Mouse (Mus musculus): Measurements from ENCODE around the gene Gm6902.
"Not testable (repeated sequence)": the region's sequence is repeated elsewhere in the genome, so short reads cannot be mapped to it uniquely, and the experiment has no call there.

The Gm6902 gene

DNA sequence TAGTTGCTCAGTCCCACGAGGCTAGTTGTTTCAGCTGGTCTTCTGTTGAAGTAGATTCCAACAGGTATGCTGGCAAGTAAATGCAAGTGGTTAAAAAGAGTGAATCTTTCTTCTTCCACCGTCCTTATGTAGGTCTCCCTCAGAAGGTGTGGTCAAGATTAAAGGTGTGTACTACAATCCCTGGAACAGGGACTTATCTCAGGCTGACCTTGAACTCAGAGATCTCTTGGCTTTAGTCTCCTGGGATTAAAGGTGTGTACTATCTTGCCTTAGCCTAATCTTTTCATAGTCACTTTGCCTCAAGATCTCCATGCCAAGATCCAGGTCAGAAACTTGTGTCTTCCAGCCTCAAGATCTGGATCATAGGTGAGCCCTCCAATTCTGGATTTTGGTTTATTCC, at the start of gene Gm6902:
Gene Gm6902 (minus strand): TSS at position 101 of the 400 bp plus-strand sequence.
- not testable (repeated sequence) for DNase-seq (ENCODE audit: low read depth, low spot score)

DNA sequence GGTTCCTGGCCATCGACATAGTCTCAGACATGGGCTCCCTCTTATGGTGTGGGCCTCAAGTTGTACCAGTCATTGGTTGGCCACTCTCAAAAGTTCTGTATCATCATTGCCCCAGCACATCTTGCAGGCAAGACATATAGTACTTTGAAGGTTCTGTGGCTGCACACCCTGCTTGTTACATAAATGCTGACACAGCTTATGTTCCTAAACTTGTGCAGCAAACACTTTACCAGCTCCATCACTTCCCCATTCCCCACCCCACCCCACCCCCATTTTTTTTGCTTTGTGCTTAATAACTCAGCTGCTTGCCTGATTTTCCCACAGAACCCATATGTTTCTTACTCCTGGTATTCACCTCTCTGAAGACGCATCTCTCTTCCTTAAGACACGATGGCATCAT, 22.2 kb upstream of the Gm6902 start, which contains the start of gene Nlrp4e:
Gene Nlrp4e (plus strand): TSS at position 301 of the 400 bp plus-strand sequence.
- not testable (repeated sequence) for DNase-seq (ENCODE audit: low read depth, low spot score)

DNA sequence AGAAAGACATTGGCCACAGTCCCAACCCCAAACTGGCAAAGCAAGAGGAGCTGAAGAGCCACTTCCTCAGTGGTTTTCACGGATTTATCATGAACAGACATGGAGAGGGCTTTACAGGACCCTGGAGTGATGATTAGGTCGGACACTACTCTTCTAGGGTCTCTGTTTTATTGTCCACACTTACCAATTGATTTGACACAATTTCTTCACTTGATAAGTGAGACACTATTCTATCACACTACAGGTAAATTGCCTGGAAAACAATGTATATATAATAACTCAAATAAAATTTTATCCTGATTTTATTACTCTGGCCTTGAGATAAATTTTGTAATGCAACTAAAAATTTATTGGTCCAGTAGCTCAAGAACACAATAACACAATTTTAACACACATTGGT, 27.1 kb downstream of the Gm6902 start, which contains the start of gene Vmn1r166:
Gene Vmn1r166 (minus strand): TSS at position 101 of the 400 bp plus-strand sequence.
- not testable (repeated sequence) for DNase-seq (ENCODE audit: low read depth, low spot score)

Measured in A20 (cell line).